Mouse (Mus musculus): ENCODE measurements around the gene Kcnh7. TPM values are rescaled to one million over a fixed set of nuclear protein-coding genes. Genes with fewer than 3 reads are reported as not detected.

The Kcnh7 gene
- total RNA-seq, 4 experiments from 2014 or later: 0.13 to 0.48 (median 0.21) TPM

DNA sequence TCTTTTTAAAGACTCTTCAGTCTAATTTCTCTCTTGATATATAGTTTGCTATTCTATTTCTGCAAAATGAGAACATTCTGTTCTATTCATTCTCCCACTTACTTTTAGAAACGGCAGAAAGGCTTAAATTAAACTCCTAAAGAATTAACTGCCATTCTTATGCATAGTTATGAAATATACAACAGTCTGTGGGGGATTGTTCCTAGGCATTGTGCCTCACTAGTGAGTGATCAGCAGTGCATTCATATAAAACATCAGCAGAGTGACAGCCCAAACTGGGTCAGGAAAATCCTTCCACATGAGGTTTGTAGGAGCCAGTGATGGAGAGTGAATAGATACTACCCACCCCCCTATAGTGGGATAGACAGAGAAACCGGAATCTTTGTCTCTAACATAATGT, 200.2 kb downstream of the Kcnh7 start:
- DNase-seq (ENCODE audit: low spot score in 2 of 2): no peak

- no peak for DNase-seq (ENCODE audit: low spot score in 2 of 2)
Observed at GRCm38 (mm10) chr2:62935273-62935874, 248.7 kb downstream of the Kcnh7 start.

DNA sequence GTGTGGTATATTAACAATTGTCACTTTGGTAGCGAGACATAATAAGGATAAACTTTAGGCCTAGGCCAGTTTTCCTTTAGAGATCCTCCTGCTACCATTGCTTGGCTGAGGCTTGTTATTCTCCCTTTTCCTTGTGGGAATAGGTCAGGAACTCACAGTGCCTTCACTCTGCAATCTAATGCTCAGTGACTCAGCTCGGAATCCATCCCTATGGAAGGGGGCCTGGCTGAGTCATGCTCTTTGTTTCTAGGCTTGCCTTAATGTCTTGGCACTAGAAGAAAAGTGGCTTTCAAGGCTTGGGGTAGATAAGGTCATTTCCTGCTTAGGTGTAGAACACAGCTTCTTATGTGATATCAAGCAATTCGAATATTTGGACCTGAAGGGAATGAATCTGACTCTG, 255.6 kb downstream of the Kcnh7 start:
- no peak for DNase-seq (ENCODE audit: low spot score in 2 of 2)

DNA sequence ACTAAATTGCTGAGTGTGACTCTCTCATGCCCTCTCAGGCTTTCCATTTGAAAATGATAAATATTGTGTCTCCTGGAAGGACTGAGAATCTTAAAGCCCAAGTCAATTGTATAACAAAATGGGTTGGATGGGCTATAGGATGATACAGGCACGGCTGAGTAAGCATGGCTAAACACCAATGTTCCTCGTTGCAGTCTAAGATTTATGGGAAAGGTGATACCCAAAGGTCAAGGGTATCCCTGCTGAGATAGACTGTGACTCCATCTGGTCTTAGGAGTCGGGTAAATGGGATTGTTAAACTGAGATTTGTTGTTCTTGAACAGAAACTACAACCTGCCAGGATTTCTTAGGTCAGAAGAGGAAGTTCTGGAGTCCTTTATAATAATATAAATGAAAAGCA, 256.0 kb downstream of the Kcnh7 start:
- no peak for DNase-seq (ENCODE audit: low spot score in 2 of 2)

- no peak for DNase-seq (ENCODE audit: low spot score in 2 of 2)
Observed at GRCm38 (mm10) chr2:62923803-62924202, 260.3 kb downstream of the Kcnh7 start.

- no peak for DNase-seq (ENCODE audit: low spot score in 2 of 2)
Observed at GRCm38 (mm10) chr2:62907688-62908087, 276.4 kb downstream of the Kcnh7 start.

GRCm38 (mm10) chr2:62902363-62903353, 281.4 kb downstream of the Kcnh7 start:
- no peak for DNase-seq (ENCODE audit: low spot score in 2 of 2)

DNA sequence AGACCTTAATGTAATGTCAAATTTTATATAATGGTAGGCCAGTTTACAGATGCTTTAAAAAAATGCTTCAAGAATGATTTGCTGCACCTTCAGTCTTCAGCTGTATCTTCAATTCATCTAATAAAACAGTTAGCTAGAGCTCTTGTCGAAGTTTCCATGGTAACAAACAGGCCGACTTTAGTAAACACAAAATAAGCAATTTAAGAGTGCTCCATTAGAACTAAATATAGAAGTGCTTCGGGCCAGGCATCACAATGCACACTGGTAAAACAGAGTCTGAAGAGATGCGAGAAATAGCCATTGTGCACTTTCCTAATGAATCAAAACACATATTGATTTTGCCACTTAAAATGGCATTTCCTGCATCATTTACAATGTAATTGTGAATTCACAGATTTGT, 305.3 kb downstream of the Kcnh7 start:
- no peak for DNase-seq (ENCODE audit: low spot score in 2 of 2)

DNA sequence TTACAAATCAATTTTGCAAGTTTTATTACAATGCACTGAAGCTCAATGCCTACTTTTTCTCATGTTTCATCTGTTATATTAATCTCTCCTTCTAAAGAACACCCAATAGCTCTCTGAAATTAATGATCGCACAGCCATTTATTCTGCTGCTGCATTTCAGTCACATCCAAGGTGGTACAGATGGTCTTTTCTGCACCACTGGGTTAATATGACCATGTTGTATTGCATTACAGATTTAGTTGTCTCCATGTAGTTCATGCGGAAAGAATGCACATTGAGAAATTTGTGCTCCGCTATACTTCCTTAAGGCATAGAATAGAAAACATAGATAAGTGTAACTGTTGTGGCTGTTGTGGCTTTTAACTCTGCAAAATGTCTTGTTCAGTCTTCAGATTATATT, 328.7 kb downstream of the Kcnh7 start:
- DNase-seq (ENCODE audit: low spot score in 2 of 2): no peak

DNA sequence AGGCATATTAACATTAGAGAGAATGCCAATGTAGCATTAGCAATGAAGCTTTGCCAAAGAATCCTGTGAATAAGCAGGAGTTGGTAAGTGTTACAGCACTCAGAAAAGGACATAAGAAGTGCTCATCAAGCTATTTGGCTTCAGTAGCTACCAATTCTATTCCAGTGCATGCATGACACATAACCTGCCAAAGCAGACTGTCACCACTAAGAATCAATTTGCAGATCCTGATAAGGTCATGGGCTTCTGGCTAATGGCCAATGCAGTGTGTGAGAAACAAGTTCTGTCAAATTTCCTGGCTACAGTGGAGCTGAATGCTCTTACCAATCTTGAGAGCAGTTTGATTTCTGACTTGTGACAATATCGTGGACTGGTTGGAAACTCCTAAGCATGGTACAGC, 341.5 kb downstream of the Kcnh7 start:
- DNase-seq (ENCODE audit: low spot score in 2 of 2): no peak

- DNase-seq (ENCODE audit: low spot score in 2 of 2): no peak
Observed at GRCm38 (mm10) chr2:62834261-62834660, 349.8 kb downstream of the Kcnh7 start.

GRCm38 (mm10) chr2:62819231-62819630, 364.9 kb downstream of the Kcnh7 start:
- DNase-seq (ENCODE audit: low spot score in 2 of 2): no peak

GRCm38 (mm10) chr2:62816016-62816415, 368.1 kb downstream of the Kcnh7 start:
- no peak for DNase-seq (ENCODE audit: low spot score in 2 of 2)

DNA sequence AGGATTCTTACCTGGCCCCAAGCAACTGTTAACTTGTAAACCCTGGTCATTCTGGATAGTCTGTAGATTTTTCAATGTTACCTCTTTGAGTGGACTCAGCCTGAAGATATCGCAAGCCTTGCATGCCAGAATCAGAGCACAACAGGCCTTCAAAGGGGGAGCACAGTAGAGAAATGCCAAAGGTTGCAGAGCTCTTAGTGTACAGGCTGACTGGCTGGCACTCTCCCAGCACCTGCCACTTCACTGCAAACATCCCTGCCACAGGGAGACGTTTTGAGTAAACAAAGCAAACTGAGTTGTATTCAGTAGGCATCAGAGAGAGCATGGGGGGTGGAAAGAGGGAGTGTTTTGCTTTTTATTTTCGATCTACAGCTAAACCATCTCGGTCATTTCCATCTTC, 375.3 kb downstream of the Kcnh7 start:
- no peak for DNase-seq (ENCODE audit: low spot score in 2 of 2)

GRCm38 (mm10) chr2:62807476-62807882, 376.6 kb downstream of the Kcnh7 start:
- no peak for DNase-seq (ENCODE audit: low spot score in 2 of 2)

- DNase-seq (ENCODE audit: low spot score in 2 of 2): no peak
Observed at GRCm38 (mm10) chr2:62806931-62807330, 377.2 kb downstream of the Kcnh7 start.

DNA sequence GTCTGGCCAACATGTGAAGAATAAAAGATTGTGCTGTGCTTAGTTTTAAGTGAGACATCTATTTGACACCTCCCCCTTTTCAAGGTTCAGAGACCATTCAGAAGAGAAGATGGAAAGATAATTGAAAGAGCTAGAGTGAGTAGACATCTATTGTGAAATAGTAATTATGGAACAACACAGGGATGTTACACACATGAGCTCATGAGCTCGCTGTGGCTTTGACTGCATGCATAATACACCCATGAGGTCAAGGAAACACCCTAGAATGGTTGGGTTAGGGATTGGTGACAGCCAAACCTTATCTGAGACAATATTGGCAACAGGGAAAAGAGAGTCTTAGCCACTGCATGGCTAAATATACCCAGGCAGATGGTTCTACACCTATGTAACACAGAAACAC, 380.1 kb downstream of the Kcnh7 start:
- no peak for DNase-seq (ENCODE audit: low spot score in 2 of 2)

DNA sequence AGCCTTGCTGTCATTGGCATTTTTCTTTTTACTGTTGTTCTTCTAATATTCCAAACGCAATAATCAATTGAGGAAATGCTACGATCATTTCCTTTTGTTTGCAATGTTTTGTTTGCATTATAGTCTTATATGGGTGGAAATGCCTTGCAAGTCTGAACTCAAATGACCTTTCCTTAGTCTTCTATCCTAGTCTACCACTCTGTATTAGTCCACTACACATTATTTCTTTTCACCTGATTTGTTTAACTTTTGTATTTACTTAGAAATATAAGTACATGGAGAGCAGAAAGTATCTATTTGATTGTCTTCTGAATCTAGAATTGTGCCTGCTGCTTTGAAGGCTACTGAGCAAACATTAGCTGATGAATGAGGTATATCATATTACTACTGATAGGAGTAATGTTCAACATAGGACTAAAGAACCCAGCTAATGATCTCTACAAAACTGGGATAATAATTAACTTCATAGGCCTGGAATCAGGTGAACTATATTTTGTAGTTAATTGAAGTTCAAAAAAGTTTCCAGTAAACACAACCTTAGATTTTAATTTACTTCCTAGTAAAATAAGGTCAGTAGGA, 399.5 kb downstream of the Kcnh7 start:
- DNase-seq (ENCODE audit: low spot score in 2 of 2): no peak

- no peak for DNase-seq (ENCODE audit: low spot score in 2 of 2)
Observed at GRCm38 (mm10) chr2:62746256-62746655, 437.8 kb downstream of the Kcnh7 start.

DNA sequence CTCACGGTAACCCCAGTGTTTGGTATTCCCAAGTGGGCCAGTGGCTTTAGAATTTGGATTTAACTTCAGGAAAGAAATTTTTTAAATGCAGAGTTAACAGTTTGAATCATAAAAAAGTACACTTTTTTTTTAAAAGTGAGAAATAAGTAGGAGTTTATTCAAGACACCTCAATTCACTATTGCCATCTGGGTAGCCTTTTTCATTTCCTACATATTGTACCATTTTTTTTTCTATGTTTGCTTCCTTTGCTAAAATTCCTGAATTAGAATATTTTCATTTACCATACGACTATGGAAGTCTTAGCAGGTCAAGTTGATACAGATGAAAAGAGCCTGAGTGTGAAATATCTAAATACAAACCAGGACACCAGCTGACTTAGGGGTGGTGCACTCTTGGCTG, 441.0 kb downstream of the Kcnh7 start:
- DNase-seq (ENCODE audit: low spot score in 2 of 2): no peak

- no peak for DNase-seq (ENCODE audit: low spot score in 2 of 2)
Observed at GRCm38 (mm10) chr2:62730671-62731070, 453.4 kb downstream of the Kcnh7 start.

GRCm38 (mm10) chr2:62727732-62728131, 456.4 kb downstream of the Kcnh7 start:
- no peak for DNase-seq (ENCODE audit: low spot score in 2 of 2)

All from gastrocnemius, adult 8-10 months (tissue).